Mouse (Mus musculus): Measurements from ENCODE around the gene Dph3.

The Dph3 gene

GRCm38 (mm10) chr14:32084761-32085485 is 606 bp downstream of the Dph3 start, which contains the start of gene Oxnad1:
TSS of gene Oxnad1 (plus strand) at chr14:32085374.
- DNase-seq (ENCODE audit: low read depth, low spot score) = peak; percentile 92

DNA sequence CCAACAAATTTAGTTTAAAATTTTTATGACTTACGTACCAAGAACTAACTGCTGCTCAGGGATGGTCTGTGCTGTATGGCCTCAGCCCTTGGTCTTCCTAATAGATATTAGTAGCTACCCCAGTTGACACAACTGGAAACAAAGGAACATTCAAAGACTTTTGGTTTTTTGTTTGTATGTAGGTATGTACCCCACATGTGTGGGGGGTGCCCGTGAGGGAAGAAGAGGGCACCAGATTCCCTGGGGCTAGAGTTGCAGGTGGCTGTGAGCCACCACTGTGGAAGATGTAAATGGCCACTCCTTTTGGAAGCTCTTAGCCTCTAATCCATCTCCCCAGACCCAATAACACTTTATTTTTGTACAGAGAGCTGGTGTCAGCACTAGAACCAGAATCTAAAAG is 2.1 kb downstream of the Dph3 start:
- DNase-seq (ENCODE audit: low read depth, low spot score) = no peak

- DNase-seq (ENCODE audit: low read depth, low spot score) = no peak
Observed at GRCm38 (mm10) chr14:32082891-32083290, 2.6 kb downstream of the Dph3 start.

DNA sequence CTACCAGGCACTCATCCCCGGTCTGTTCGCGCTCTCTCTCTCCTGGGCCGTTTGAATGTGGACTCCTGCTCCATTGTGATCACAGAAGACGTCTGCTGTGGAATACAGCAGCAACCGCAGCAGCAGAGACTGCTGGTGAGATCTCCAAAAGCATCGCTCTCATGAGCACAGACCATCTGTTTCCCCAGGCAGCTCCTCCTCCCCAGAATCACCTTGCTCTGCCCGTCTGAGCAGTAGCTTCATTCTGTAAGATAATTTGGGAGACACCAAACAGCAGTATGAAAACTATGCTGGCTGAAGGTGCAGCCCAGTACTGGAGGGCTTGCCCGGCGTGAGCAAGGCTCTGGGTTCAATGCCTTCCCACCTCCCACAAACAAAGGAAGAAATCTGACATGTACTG is 4.5 kb downstream of the Dph3 start:
- DNase-seq (ENCODE audit: low read depth, low spot score) = no peak

GRCm38 (mm10) chr14:32076896-32077575 is 8.5 kb downstream of the Dph3 start:
- DNase-seq (ENCODE audit: low read depth, low spot score) = peak; percentile 76

DNA sequence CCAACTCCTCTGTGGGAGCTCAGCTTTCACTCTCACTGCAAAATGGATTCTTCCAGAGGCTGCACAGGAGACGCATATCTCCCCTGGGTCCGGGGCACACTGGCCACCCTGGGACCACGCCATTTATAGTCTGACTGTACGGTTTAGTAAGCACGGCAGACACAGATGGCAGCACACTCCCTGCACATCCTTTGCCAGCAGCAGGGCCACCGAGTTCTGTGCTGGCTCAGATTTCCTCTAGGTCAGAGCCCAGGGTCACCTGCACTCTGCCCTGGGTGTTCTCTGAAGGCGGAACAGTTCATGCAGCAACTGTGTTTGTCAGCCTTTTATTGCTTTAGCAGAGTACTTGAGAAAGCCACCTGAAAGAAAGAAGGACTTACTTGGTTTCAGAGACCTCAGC is 11.6 kb downstream of the Dph3 start:
- DNase-seq (ENCODE audit: low read depth, low spot score) = no peak

GRCm38 (mm10) chr14:32073211-32073685 is 12.3 kb downstream of the Dph3 start:
- DNase-seq (ENCODE audit: low read depth, low spot score) = no peak

GRCm38 (mm10) chr14:32072807-32073206 is 12.7 kb downstream of the Dph3 start:
- no peak for DNase-seq (ENCODE audit: low read depth, low spot score)

GRCm38 (mm10) chr14:32061398-32061797 is 24.1 kb downstream of the Dph3 start:
- DNase-seq (ENCODE audit: low read depth, low spot score) = no peak

DNA sequence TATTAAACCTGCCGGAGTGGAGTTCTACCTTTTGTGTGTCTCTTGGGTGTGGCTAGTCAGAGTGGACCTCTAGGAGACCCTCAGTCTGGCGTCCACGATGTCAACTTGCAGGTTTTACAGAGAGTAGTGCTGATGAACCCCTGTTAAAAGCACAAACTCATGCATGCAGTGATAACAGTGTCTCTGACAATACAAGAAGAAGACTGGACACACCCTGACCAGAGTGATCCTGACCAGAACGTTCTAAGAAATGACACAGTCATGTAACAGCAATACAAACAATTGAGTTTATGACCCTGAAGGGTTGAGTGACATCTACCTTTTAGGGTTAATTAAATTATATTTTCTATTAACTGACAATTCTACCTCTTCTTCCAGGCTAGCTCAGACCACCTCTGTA is 27.9 kb downstream of the Dph3 start:
- DNase-seq (ENCODE audit: low read depth, low spot score) = no peak

- peak; percentile 19 for DNase-seq (ENCODE audit: low read depth, low spot score)
Observed at GRCm38 (mm10) chr14:32056675-32057074, 28.9 kb downstream of the Dph3 start.

GRCm38 (mm10) chr14:32055781-32056180 is 29.7 kb downstream of the Dph3 start:
- DNase-seq (ENCODE audit: low read depth, low spot score) = no peak

- no peak for DNase-seq (ENCODE audit: low read depth, low spot score)
Observed at GRCm38 (mm10) chr14:32054788-32055187, 30.7 kb downstream of the Dph3 start.

DNA sequence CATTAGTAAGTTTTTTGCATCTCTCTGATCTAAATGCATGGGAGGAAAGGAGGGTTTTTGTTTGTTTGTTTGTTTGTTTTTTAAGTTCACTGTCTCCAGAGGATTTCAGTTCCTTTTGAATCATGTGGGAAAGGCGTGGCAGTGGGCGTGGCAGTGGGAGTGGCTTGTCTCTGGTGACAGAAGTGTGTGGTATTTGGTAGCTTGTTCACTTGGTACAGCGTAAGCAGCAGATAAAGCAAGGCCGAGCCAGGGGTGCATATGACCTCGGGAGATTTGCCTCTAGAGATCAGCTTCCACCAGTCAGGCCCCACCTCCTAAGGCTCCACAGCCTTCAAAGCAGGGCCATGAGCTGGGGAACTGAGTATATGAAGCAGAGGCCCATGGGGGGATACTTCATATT is 31.6 kb downstream of the Dph3 start:
- DNase-seq (ENCODE audit: low read depth, low spot score) = no peak

DNA sequence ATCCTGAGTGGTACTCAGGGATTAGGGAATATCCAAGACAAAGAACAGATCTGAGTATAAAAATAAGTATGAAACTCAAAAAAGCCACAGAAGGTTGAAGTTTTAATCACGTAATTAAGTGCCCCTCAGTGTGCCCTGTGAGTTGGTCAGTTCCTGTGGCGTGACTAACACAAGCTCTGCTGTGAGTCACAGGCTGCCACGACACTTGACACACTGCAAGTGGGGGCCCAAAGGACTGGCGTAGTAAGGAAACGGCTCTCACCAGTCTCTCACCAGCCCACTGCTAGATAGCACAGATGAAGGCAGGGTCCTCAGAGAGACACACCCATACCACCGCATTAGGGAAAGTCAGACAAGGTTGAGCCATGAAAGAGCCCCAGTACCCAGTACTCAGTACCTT is 35.4 kb downstream of the Dph3 start:
- DNase-seq (ENCODE audit: low read depth, low spot score) = no peak

- no peak for DNase-seq (ENCODE audit: low read depth, low spot score)
Observed at GRCm38 (mm10) chr14:32046357-32046756, 39.2 kb downstream of the Dph3 start.

GRCm38 (mm10) chr14:32042108-32042507 is 43.4 kb downstream of the Dph3 start:
- DNase-seq (ENCODE audit: low read depth, low spot score) = no peak

GRCm38 (mm10) chr14:32037661-32038252 is 47.8 kb downstream of the Dph3 start:
- no peak for DNase-seq (ENCODE audit: low read depth, low spot score)

GRCm38 (mm10) chr14:32036482-32036881 is 49.0 kb downstream of the Dph3 start:
- no peak for DNase-seq (ENCODE audit: low read depth, low spot score)

GRCm38 (mm10) chr14:32032522-32032921 is 53.0 kb downstream of the Dph3 start:
- peak; percentile 60 for DNase-seq (ENCODE audit: low read depth, low spot score)
